Mouse (Mus musculus) cerebellum, adult 2 months (tissue): ENCODE results near the gene Espnl.

Experiments
- CTCF ChIP-seq: fragments of 200-500 bp; IDR thresholded peaks from 2 replicates; pipeline ENCODE4 v1.5.1; 2011; ENCODE audit warnings: low read depth, mild to moderate bottlenecking, control low read depth, low read length, moderate library complexity, borderline replicate concordance; ENCODE audit not compliant: insufficient read depth
- POLR2A ChIP-seq: fragments of 200-500 bp; IDR thresholded peaks from 2 replicates; pipeline ENCODE4 v1.6.1; 2011; ENCODE audit warnings: low read length, control low read depth, borderline replicate concordance; ENCODE audit not compliant: insufficient read depth

DNA sequence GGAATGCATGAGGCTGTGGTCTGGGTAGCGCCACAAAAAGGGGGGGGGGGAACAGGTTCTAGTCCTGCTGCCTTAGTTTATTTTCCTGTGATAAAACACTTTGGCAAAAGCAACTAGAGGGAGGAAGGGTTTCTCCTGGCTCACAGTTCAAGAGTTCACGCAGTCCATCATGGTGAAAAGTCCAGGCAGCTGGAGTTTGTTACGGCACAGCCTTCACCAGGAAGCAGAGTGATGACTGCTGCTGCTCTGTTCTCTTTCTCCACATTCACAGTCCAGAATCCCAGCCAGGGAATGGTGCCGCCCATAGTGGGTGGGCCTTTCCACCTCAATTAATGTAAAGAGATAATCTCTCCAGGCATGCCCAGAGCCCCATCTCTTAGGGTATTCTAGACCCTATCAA, 9.6 kb upstream of the Espnl start:
- TF ChIP-seq CTCF, result no peak
- no peak for TF ChIP-seq POLR2A
